Mouse (Mus musculus) liver, adult (tissue): ENCODE measurements around the gene Zfp51.

ENCODE experiments used
- GATA4 ChIP-seq: IDR thresholded peaks from 2 replicates; pipeline ENCODE4 v1.6.1; 2014; ENCODE audit warnings: mild to moderate bottlenecking, low read length; ENCODE audit not compliant: insufficient replicate concordance

Gene Zfp51

DNA sequence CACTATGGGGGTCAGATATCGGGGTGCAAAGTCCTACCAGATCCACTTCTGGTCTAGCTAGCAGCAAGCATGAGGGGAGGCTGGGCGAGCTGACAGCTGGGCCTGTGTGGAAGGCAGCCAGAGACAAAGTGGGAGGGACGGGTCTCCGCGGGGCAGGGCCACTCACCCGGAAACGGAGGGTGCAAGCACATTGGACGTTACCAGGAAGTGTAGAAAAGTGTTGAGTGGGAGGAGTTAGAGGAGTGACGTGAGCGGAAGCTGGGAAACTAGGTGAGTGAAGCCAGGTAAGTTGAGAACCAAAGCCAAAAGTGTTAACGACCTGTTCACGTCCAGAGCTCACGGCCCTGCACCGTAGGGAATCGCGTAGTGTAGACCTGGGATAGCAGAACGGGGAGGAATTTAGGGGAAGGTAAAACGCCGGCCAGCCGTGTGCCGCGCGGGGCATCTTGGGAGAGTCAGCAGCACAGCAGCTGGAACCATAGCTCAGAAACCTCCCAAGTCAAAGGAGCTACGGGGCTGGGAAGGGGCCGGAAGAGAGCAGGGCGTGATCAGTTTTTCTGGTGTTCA lies at the start of gene Zfp51:
Gene Zfp51 (plus strand): TSS at position 237 of the 567 bp plus-strand sequence.
- TF ChIP-seq GATA4 = peak; percentile 4; the same call in 1 of the 2 replicates

DNA sequence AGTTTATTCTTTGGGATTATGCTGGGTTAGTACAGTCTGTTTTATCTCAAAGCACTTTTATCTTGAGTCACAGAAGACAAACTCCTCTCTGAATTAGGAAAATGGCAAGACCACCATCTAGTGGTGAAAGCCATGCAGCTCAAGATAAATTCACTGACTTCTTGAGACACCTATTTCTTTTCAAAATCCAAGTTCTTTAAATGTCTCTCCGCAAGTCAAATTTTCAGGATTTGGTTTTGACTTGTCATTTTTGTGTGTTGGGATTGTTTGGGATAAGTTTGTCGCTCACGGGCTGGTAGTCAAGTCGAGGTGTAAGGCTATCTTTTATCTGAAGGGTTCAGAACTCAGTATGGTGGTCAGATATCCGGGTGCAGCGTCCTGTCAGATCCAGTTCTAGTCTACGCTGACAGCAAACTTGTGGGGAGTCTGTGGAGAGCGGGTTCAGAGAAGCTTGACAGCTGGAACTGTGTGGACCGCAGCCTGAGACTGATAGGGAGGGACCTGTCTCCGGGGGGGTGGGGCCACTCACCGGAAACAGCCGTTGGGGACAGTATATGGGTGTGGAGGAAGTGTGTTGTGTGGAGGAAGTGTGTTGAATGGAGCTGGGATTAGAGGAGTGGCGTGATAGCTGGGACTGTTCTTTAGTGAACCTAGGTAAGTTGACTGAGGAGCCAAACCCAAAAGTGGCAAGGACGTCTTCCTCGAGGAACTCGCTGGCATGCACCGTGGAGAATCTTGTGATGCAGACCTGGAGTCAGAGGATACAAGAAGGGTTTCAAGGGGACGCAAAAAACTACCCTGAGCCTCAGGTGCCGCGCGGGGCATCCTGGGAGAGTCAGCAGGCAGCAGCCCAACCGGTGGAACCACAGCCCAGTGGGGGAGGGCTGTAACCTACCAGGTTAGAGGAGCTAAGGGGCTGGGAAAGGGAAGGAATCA lies 27.2 kb upstream of the Zfp51 start, which contains the start of gene Zfp54:
Gene Zfp54 (plus strand): TSS at position 564 of the 936 bp plus-strand sequence.
- TF ChIP-seq GATA4 = no peak

DNA sequence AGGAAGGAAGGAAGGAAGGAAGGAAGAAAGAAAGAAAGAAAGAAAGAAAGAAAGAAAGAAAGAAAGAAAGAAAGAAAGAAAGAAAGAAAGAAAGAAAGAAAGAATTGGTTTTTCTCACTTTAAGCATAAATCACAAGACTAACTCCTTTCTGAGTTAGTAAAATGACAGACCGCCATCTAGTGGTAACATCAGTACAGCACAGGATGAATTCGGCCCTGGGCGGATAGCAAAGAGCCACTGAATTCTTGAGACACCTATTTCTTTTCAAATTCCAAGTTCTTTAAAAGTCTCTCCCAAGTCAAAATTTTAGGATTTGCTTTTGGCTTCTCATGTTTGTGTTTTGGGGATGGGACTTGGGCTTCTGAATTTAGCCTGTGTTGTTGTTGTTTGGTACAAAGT lies 505 bp upstream of the Zfp51 start:
- no peak for TF ChIP-seq GATA4

DNA sequence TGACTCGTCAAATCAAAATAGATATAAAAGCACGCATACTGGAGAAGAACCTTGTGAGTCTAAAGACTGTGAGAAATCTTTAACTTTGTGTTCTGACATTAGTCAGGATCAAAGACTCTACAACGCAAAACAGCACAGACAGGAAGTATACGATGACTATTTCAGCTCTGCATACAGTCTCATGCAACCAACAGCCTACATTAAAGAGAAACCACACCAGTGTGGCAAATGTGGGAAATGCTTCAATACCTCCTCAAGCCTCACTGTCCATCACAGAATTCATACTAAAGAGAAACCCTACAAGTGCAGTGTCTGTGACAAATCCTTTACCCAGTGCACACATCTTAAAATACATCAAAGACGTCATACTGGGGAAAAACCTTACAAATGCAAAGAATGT lies 13.4 kb downstream of the Zfp51 start:
- no peak for TF ChIP-seq GATA4

DNA sequence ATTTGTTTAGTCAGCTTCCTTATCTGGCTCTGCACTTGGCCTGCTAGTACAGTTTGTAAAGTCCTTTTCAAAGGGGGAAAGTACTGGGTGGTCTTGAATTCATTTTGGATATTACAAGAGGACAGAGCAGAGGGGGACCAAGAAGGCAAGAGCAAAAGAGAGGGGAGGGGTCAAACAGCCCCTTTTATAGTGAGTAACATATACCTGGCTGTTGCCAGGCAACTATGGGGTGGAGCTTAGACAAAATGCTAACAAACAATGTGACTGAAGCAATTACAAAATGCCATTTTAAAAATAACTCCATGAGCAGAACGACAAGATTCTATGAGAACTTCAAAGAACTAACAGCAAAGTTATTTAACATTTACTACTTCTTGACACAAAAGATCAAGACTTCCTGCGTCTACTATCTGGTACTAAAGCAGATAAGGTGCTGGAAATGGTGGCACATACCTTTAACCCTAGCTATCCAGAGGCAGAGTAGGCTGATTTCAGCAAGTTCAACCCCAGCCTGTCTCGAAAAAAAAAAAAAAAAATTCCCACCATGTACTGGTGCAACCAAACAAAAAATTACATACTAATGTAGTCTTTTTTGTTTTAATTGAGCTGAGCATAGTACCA lies 22.0 kb downstream of the Zfp51 start:
- TF ChIP-seq GATA4 = no peak

DNA sequence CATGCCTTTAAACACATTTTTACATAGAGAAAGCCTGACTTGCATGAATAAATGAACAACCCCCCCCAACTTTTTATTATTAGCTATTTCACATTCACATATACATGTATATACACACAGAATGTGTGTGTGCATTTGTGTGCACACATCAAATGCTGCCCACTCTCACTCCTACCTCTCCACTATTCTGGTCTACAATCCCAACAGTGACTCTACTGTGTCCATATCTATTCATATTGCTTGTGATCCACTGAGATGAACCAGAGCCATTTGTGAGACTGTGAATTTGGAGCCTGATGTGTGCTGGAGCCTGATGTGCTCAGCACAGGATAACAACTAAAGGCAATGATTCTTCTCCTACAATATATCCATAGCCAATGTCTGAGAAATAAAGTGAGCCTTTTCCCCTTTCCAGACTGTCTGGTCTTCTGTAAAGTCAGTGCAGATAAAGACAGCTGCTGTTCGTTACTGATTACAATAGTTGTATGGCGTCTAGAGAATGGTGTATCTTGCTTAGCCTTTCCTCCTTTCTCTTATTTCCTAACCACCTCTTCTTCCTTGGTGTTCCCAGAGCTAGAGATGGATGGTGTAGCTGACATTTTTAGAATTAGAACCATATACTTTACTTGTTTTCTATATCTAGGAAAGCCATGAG lies 22.6 kb downstream of the Zfp51 start:
- no peak for TF ChIP-seq GATA4

DNA sequence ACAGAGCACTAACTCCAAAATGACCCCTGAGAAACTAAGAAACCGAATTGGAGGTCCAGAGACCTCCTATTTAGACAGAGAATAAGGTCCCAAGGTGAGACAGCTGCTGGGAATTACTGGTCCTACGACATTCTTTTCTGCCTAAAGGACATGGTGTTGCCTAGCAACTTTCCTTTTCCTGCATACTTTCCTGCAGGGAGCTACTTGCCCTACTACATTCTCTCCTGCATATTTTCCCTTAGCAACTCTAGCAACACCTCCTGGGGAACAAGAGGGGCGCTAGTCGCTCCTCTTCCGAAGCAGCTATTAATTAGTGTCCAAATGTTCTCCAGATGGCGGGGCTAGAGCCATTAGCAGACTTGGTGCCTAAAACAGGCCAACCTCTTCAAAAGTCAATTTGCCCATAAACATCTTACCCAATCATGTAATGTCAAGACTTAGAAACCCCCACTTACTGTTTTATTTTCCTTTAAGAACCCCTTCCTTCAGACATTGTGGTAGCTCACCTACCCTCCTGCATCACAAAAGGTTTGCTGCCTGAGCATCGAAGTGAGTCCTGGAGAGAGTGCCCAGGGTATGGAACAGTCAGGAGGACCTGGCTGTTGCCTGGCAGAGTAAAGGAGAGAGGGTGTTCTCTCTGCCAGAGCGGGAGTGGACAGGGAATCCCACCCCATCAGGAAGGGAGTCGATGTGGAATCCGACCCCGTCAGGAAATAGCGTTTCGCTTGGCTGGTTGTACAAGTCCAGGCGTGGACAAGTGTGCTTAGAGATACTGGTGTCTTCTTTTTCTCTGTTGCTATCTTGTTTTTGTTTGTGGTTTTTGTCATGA lies 23.4 kb downstream of the Zfp51 start:
- no peak for TF ChIP-seq GATA4

DNA sequence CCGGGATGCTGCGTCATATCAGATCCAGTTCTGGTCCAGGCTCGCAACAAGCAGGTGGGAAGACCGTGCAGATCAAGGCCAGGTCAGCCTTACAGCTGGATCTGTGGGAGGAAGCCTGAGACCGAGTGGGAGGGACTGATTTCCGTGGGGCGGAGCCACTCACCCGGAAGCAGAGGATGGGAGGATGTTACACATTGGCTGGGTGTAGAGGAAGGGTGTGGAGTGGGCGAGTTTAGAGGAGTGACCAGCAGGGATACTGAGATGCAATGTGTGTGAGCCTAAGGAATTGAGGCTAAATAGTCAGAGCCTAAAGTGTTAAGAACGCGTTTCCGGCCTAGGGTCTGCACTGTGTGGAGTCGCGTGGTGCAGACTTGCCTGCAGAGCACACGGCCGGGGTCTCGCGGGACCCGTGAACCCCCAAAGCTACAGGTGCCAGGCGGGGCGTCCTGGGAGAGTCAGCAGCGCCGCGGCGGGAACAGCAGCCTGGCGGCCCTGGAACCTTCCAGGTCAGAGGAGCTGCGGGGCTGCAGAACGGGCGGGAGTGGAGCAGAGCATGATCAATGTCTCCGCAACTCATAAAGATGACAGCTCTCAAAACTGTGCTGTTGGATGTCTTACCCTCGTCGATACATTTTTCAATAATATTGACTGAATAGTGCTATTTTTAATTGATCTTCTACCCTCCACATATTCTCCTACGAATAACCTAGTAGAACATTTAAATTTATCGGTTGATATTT lies 38.8 kb downstream of the Zfp51 start, which contains the start of gene Zfp53:
Gene Zfp53 (plus strand): TSS at position 239 of the 740 bp plus-strand sequence.
- no peak; the same call in 1 of the 2 replicates for TF ChIP-seq GATA4

DNA sequence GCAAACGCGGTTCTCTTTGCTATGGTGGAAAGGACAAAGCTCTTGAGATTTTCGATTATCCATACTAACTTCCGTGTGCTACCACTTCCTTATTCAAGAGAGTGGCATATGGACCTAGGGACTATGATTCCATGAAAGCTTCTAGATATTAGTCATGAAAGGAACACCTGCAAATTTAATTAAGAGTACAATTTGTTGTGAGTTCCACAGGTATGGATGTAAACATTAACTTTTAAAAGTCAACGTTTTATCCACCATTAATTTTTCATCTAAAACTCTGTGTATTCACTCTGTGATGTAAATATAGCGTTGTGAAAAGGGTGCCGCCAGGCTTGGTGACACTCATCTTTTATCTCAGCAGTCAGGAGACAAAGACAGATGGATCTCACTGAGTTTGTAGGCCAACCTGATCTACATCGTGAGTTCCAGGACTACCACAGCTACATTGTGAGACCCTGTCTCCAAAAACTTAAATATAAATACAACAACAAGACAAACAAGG lies 39.4 kb downstream of the Zfp51 start:
- no peak for TF ChIP-seq GATA4

DNA sequence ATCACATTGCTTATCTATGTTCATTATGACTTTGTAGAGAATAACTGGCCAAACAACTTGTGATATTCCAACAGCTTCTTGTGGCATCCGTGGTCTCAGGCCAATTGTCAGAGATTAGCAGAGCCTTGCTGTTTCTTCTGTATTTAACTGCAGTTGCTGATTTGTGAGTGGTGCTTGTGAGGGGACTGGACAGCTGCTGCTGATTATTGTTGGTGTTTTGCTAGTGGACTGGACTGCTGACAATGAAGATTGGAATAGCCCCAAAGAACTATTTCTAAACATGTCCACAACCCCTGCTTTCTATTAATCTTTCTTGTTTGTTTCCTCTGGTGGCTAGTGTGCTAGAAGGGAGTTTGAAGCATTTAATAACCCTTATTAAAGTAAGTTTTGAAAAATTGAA lies 51.2 kb downstream of the Zfp51 start:
- TF ChIP-seq GATA4 = no peak

DNA sequence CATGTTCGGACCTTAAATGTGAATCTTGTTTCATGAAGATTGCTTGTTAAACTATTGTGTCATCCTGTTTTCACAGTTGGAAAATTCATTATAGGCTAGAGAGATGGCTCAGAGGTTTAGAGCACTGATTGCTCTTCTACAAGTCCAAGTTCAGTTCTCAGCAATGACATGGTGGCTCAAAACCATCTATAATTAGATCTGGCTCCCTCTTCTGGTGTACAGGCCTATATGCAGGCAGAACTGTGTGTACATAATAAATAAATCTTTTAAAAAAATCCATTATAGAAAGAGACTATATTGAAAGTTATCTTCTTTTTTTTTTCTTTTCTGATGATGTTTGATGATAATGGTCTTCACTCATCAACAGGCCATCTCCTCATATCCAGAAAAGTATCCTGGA lies 54.4 kb downstream of the Zfp51 start:
- TF ChIP-seq GATA4 = no peak

DNA sequence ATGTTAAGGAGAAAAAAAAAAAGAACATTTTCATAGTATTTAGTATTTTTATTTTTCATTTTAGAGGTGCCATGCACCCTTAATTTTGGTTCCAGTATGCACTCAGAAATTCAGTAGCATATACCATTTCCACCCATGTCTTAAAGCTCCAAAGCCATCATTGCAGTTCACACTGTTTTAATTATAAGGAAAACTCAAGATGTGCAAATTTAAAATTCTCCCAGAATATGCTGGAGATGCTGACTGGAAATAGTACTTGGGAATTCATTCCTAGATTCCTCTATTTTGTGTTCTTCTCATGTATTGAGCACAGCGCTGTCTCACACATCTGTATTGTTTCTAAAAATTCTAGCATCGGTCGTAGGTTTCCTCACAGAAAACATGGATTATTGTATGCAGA lies 56.1 kb downstream of the Zfp51 start:
- TF ChIP-seq GATA4 = no peak

DNA sequence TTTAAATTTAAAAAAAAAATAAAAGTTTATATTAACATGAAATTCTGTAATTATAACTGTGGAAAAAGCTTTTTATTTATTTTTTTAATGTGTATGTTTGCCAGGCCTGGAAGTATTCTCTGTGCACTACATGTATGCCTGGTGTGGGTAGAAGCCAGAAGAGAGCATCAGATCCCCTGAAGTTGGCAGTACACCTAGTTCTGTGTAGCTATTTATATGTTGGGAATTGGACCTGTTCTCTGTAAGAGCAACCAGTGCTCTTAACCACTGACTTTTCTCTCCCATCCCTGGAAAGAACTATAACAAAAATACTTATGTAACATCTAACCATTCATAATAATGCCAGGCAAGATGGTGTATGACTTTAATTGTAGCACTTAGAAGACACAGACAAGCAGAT lies 59.6 kb downstream of the Zfp51 start:
- no peak for TF ChIP-seq GATA4
